Mouse (Mus musculus): ENCODE results near the gene Nudt22. TPM values are rescaled to one million over a fixed set of nuclear protein-coding genes. Genes with fewer than 3 reads are reported as not detected.

Nudt22 gene
- total RNA-seq, 2 experiments from 2014 or later, result 27.2 to 29.0 TPM

GRCm38 (mm10) chr19:6949951-6950350, 46.0 kb downstream of the Nudt22 start:
- no peak for DNase-seq

GRCm38 (mm10) chr19:6949532-6949931, 46.4 kb downstream of the Nudt22 start:
- DNase-seq, result no peak

- no peak for DNase-seq
Observed at GRCm38 (mm10) chr19:6948186-6948585, 47.7 kb downstream of the Nudt22 start.

- DNase-seq, result no peak
Observed at GRCm38 (mm10) chr19:6947742-6948141, 48.2 kb downstream of the Nudt22 start.

DNA sequence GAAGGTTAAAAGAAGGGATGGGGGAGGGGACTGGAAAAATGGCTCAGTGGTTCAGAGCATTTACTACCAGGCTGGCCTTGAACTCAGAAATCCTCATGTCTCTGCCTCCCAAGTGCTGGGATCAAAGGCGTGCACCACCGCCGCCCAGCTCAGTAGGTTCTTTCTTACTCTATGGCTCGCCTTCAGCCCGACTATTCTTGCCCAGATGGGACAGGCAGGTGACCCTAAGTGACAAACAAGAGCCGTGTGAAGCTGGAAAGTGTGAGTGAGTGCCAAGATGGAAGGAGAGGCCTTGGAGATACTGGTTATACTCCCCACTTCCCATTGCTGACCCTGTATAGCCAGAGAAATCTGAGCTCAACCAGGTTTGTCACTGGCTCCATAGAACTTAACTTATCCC, 52.2 kb downstream of the Nudt22 start:
- DNase-seq, result no peak

Other genes with a start within 250 kb of the Nudt22 start
- gene Rps6ka4, start 155.5 kb downstream of the Nudt22 start, total RNA-seq (2021), result 10 to 100 TPM; 22.6 to 28.7 TPM
- under 1 TPM; 0.41 to 0.52 TPM for gene Ccdc88b, start 137.9 kb downstream of the Nudt22 start, total RNA-seq (2021)
- gene Trmt112, start 86.4 kb downstream of the Nudt22 start, total RNA-seq (2021), result 10 to 100 TPM; 34.4 to 35.5 TPM
- gene Prdx5, start 86.0 kb downstream of the Nudt22 start, total RNA-seq (2021), result 100 to 1,000 TPM; 309 to 336 TPM
- 100 to 1,000 TPM; 111 to 119 TPM for gene Esrra, start 74.3 kb downstream of the Nudt22 start, total RNA-seq (2021)
- not detected for gene Catsperz, start 70.7 kb downstream of the Nudt22 start, total RNA-seq (2021)
- gene Kcnk4, start 61.6 kb downstream of the Nudt22 start, total RNA-seq (2021), result under 1 TPM in 1 of 2 experiments, not detected in 1; 0.56 TPM
- 10 to 100 TPM; 29.6 to 30.5 TPM for gene Bad, start 54.3 kb downstream of the Nudt22 start, total RNA-seq (2021)
- 10 to 100 TPM; 18.7 to 21.4 TPM for gene Gpr137, start 53.6 kb downstream of the Nudt22 start, total RNA-seq (2021)
- 100 to 1,000 TPM; 243 to 246 TPM for gene Ppp1r14b, start 21.1 kb downstream of the Nudt22 start, total RNA-seq (2021)
- gene Plcb3, start 19.6 kb downstream of the Nudt22 start, total RNA-seq (2021), result 10 to 100 TPM; 17.4 to 19.9 TPM
- 10 to 100 TPM; 23.5 to 26.6 TPM for gene Fkbp2, start 15.6 kb downstream of the Nudt22 start, total RNA-seq (2021)
- gene Vegfb, start 8.5 kb downstream of the Nudt22 start, total RNA-seq (2021), result 100 to 1,000 TPM; 263 to 265 TPM
- 10 to 100 TPM; 48.7 to 49.2 TPM for gene Dnajc4, start 3.5 kb downstream of the Nudt22 start, total RNA-seq (2021)
- gene Trpt1, start within 50 bp of the Nudt22 start, total RNA-seq (2021), result 10 to 100 TPM; 22.6 to 25.7 TPM
- 1 to 10 TPM; 3.5 to 3.7 TPM for gene Fermt3, start 23.4 kb upstream of the Nudt22 start, total RNA-seq (2021)
- gene Stip1, start 43.9 kb upstream of the Nudt22 start, total RNA-seq (2021), result 100 to 1,000 TPM; 139 to 151 TPM
- 100 to 1,000 TPM; 107 to 126 TPM for gene Macrod1, start 60.7 kb upstream of the Nudt22 start, total RNA-seq (2021)
- 1 to 10 TPM; 1.8 to 2.1 TPM for gene Flrt1, start 109.6 kb upstream of the Nudt22 start, total RNA-seq (2021)
- 100 to 1,000 TPM; 111 to 112 TPM for gene Otub1, start 210.2 kb upstream of the Nudt22 start, total RNA-seq (2021)
- 100 to 1,000 TPM; 836 to 917 TPM for gene Cox8a, start 221.5 kb upstream of the Nudt22 start, total RNA-seq (2021)
- 10 to 100 TPM; 34.3 to 36.9 TPM for gene Naa40, start 245.1 kb upstream of the Nudt22 start, total RNA-seq (2021)

Measured in heart, postnatal 4 days (tissue).